Mouse (Mus musculus) thymus, adult 2 months (tissue): ENCODE results near the gene Defa21.
"Not testable (repeated sequence)": the region's sequence is repeated elsewhere in the genome, so short reads cannot be mapped to it uniquely, and the experiment has no call there.

ENCODE experiments used
- CTCF ChIP-seq: fragments of 200-500 bp; IDR thresholded peaks from 2 replicates; pipeline ENCODE4 v1.5.1; 2012; ENCODE audit warnings: mild to moderate bottlenecking, control low read depth, low read length, moderate library complexity, borderline replicate concordance; ENCODE audit not compliant: control insufficient read depth, poor library complexity, insufficient read depth; ENCODE audit errors: extremely low read depth
- POLR2A ChIP-seq: fragments of 200-500 bp; IDR thresholded peaks from 2 replicates; pipeline ENCODE4 v1.6.1; 2012; ENCODE audit warnings: mild to moderate bottlenecking, low read length, control low read depth, moderate library complexity; ENCODE audit not compliant: control insufficient read depth, poor library complexity, insufficient read depth; ENCODE audit errors: extremely low read depth

DNA sequence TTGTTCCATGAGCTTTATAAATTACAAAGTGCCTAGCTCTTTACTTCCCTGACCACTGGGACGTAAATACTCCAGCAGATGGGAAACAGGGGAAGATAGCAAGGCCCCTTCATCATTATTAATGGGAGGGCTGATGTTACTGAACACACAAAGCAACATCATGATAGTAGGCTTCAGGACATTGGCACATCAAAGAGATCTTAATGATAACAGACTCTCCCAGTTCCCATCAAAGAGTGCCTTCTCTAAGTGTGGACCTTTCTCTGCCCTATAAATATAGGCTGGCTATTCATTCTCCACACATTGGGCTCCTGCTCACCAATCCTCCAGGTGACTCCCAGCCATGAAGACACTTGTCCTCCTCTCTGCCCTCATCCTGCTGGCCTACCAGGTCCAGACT, at the start of gene Defa21:
- not testable (repeated sequence) for TF ChIP-seq POLR2A, CTCF
